Mouse (Mus musculus) kidney, embryonic 16.5 days (tissue): Measurements from ENCODE around the gene Ramp2. TPM values are rescaled to one million over a fixed set of nuclear protein-coding genes. Genes with fewer than 3 reads are reported as not detected.
A peak's percentile ranks its signal among the peaks of the same experiment; 100 is the strongest.

Experiments used
- ATAC-seq: fragments of 200-750 bp; cut with Nextera tagmentation; 2 replicates; pipeline ENCODE4 v1.8.0; 2017; ENCODE audit warnings: moderate TSS enrichment; ENCODE audit not compliant: low FRiP score, low TSS enrichment
- H3K27ac ChIP-seq: fragments of 300-500 bp; sonication (generic); 2 replicates; pipeline ENCODE4 v1.5.1; 2014; ENCODE audit warnings: low read length
- H3K27me3 ChIP-seq: fragments of 300-500 bp; sonication (generic); 2 replicates; pipeline ENCODE4 v1.6.1; 2014; ENCODE audit warnings: low read length, control low read depth, mixed read lengths; ENCODE audit not compliant: insufficient read depth
- H3K36me3 ChIP-seq: fragments of 300-500 bp; sonication (generic); 2 replicates; pipeline ENCODE4 v1.6.1; 2014; ENCODE audit warnings: low read length, control low read depth, mixed read lengths; ENCODE audit not compliant: insufficient read depth
- H3K4me1 ChIP-seq: fragments of 300-500 bp; sonication (generic); 2 replicates; pipeline ENCODE4 v1.6.1; 2014; ENCODE audit warnings: low read length, control low read depth, mixed read lengths; ENCODE audit not compliant: insufficient read depth
- H3K4me2 ChIP-seq: fragments of 300-500 bp; sonication (generic); replicated peaks from 2 replicates; pipeline ENCODE4 v1.6.1; 2014; ENCODE audit warnings: low read depth, low read length
- H3K4me3 ChIP-seq: fragments of 300-500 bp; sonication (generic); 2 replicates; pipeline ENCODE4 v1.5.1; 2014; ENCODE audit warnings: mild to moderate bottlenecking, low read length
- H3K9ac ChIP-seq: fragments of 300-500 bp; sonication (generic); replicated peaks from 2 replicates; pipeline ENCODE4 v1.6.1; 2014; ENCODE audit warnings: low read length
- H3K9me3 ChIP-seq: fragments of 300-500 bp; sonication (generic); 2 replicates; pipeline ENCODE4 v1.6.1; 2016; ENCODE audit warnings: low read length, control low read depth
- WGBS: fragments of 180-500 bp; shearing (Covaris S2); extraction: QIAGEN DNeasy Blood & Tissue Kit; methylation state at CpG from one replicate; pipeline ENCODE4 v1.1.7; 2014; 5-methylcytosine and 5-hydroxymethylcytosine counted together
- polyA plus RNA-seq: library from polyadenylated mRNA; unstranded; fragments of >200 nt; fragmentation: Nextera tagmentation; extraction: Ambion mirVana; gene quantifications from 2 replicates; pipeline ENCODE4 v1.2.1, GENCODE M21; 2015

The Ramp2 gene
- polyA plus RNA-seq, 1 experiment from 2014 or later = 246 TPM

DNA sequence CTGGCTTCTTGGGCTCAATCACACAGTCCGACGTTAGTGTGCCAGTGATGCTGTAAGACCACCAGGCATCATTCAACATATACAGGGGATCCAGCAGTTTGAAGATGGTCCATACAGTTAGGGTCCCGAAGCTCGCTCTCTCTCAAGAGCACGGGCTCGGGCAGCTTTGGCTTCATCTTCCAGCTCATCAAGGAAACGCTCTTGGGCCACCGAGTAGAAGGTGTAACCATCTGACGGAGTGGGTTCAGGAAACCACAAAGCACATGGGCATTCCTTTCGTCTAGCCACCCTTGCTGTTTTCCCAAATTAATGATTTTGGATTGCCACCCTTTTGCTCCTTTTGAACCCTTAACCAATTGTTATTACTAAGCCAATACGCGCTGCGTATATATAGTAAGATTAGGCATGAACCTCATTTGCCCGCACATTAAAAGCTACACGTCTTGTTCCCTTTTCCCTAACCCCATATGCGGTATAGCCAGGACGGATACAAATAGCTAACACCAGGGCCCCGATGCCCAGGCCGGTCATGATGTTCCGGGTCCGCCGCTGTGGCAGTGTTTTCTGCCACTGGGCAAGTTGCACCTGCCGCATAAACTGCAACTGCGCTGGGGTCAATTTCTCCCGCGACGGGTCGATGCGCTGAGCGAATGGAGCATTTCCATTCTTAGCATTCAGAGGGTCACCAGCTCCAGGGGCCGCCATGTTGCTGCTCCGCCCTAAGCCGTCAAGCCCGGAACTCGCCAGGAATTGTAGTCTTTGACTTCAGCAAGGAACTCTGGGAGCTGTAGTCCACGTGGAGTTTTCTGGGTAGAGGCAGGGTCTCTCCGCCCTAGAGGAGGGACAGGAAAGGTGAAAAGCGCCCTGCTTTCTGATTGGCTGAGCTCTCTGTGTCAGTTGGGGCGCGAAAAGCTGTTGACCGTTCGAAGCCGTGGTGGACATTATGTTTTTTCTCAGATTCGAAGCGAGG is 32.7 kb downstream of the Ramp2 start, which contains the start of the genes Cntd1 and Coa3:
Cntd1 (plus strand) TSS at position 790 of the 970 bp plus-strand sequence.
Coa3 (minus strand) TSS at position 892 of the 970 bp plus-strand sequence.
- H3K9me3 ChIP-seq = no peaks in the 10 kb centered on the region
- peaks cover 48% of the 10 kb centered on the region for H3K4me1 ChIP-seq
- H3K4me3 ChIP-seq = peak within 1 kb of the TSS; percentile 63
- peaks cover 7% of the 10 kb centered on the region for H3K36me3 ChIP-seq
- no peaks in the 10 kb centered on the region for H3K27me3 ChIP-seq
- 6% methylated on average over 45 of the region's 45 CpGs for WGBS
- peak within 1 kb of the TSS; percentile 85 for H3K27ac ChIP-seq
- H3K9ac ChIP-seq = peak within 1 kb of the TSS; percentile 70
- ATAC-seq = peak; percentile 93
- H3K4me2 ChIP-seq = peak within 1 kb of the TSS; percentile 81

DNA sequence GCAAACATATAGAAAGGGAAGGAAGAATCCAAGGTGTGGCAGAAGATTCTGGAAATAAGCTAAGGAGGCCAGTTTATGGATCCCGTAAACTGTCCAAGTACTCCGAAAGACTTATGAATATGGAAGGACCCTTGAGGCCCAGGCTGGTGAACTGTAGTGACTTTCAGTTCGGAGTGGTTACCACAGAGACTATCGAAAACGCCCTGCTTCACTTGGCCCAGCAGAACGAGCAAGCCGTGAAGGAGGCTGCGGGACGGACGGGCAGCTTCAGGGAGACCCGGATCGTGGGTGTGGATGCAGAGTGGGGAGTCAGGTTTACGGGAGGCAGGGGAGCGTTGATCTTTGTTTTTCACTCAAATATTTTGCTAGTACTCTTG is 33.4 kb downstream of the Ramp2 start:
- Histone ChIP-seq H3K27me3 (no peaks in the 10 kb centered on the region), H3K4me2 (peak overlapping the region; percentile 49), H3K9ac (peak overlapping the region; percentile 4; the same call in 1 of the 2 replicates), H3K36me3 (peaks cover 7% of the 10 kb centered on the region), H3K27ac (no peak overlapping the region), H3K9me3 (no peaks in the 10 kb centered on the region), H3K4me3 (peak overlapping the region; percentile 63), H3K4me1 (peaks cover 53% of the 10 kb centered on the region)
- no peak for ATAC-seq
- WGBS = 48% methylated on average over 14 of the region's 14 CpGs

DNA sequence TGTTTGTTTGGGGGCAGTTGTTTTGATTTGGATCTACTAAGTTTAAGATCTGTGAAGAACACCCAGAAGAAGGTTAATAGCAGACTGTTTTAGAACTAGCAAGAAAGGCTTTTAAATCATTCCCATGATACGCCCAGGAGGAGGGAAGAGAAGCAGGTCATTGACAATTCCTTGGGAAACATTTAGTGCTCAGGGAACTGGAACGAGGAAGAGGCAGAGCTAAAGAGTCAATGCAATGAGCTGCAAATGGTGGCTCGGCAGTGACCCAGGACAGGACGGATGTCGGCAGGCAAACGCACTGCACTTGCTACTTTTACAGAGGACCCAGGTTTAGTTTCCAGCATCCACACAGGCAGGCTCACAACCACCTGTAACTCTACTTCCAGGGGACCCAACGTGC is 35.0 kb downstream of the Ramp2 start:
- ATAC-seq = no peak
- no peak overlapping the region for H3K4me2 ChIP-seq
- H3K9ac ChIP-seq = no peak overlapping the region

DNA sequence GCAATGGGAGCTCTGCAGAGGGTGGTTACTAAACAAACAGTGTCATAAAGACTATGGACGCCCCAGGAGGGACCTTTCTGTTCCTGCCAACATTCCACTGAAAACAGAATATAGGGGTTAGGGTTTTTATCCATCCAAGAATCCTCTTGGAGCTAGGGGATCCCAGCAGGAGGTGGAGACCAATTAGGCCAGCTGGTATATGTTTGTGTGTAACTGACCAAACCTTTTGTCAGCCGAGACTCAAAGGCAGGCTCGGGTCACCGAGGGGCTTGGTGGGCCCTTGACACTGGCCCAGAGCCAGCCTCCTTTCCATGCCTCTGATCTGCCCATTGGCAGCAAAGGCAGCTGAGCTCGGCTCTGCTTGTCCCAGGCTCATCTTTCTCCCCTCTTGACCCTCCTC is 37.1 kb downstream of the Ramp2 start:
- no peak overlapping the region for H3K4me2 ChIP-seq
- H3K4me1 ChIP-seq = peaks cover 39% of the 10 kb centered on the region
- WGBS = 9% methylated on average over 5 of the region's 5 CpGs
- H3K4me3 ChIP-seq = no peak overlapping the region
- H3K9ac ChIP-seq = no peak overlapping the region
- no peaks in the 10 kb centered on the region for H3K27me3 ChIP-seq
- peak overlapping the region; percentile 59 for H3K27ac ChIP-seq
- H3K36me3 ChIP-seq = no peaks in the 10 kb centered on the region
- ATAC-seq = no peak
- no peaks in the 10 kb centered on the region for H3K9me3 ChIP-seq

More for the DNA sequence above, 35.0 kb downstream of the Ramp2 start:
- peak overlapping the region; percentile 46 for H3K27ac ChIP-seq
- peaks cover 7% of the 10 kb centered on the region for H3K36me3 ChIP-seq
- 15% methylated on average over 7 of the region's 7 CpGs for WGBS
- no peak overlapping the region for H3K4me3 ChIP-seq
- H3K4me1 ChIP-seq = peaks cover 60% of the 10 kb centered on the region
- H3K9me3 ChIP-seq = no peaks in the 10 kb centered on the region
- H3K27me3 ChIP-seq = no peaks in the 10 kb centered on the region

DNA sequence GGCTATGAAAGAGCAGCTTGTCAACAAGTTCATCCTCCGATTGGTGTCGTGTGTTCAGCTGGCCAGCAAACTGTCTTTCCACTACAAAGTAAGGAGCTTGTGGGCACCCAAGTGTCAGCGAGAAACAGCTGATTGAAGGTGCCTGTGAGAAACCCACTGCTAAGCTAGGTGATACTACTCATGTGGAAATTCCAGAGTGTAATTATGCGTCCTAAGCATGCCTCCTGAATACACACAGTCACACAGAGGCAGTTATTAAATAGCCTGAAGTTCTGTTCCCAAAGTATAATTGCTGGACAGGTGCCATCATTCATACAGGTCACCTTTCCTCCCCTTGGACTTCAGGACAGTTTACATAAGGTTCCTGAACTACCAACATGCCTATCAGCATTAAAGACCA is 38.0 kb downstream of the Ramp2 start:
- WGBS = 37% methylated on average over 4 of the region's 4 CpGs
- no peaks in the 10 kb centered on the region for H3K27me3 ChIP-seq
- H3K27ac ChIP-seq = peak overlapping the region; percentile 59

DNA sequence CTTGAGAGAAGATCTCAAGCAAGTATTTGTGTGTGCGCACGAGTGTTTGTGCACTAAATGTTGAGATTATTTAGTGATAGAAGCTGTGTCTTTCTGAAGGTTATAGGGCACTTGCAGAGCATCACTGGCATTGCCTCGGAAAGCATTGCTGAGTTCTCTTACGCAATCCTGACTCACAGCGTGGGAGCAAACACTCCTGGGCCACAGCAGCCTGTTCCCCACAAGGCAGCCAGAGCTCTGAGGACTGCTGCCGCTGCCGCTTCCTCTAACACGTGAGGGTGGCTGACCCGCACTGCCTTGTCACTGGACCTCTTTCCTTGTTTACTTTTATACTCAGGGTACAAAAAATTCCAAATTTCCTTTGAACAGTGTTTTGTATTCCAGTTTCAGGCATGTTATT is 41.5 kb downstream of the Ramp2 start:
- WGBS = 83% methylated on average over 9 of the region's 9 CpGs
- Histone ChIP-seq H3K27ac (no peak overlapping the region), H3K9ac (no peak overlapping the region), H3K27me3 (no peaks in the 10 kb centered on the region), H3K4me3 (no peak overlapping the region), H3K4me1 (peaks cover 19% of the 10 kb centered on the region), H3K4me2 (no peak overlapping the region), H3K9me3 (no peaks in the 10 kb centered on the region), H3K36me3 (peaks cover 32% of the 10 kb centered on the region)
- ATAC-seq = no peak

More for the DNA sequence above, 38.0 kb downstream of the Ramp2 start:
- Histone ChIP-seq H3K4me2 (no peak overlapping the region), H3K36me3 (0 out of 2 replicates have a peak, but pooled peaks cover 3% of the 10 kb centered on the region), H3K9ac (peak overlapping the region; percentile 32; the same call in 1 of the 2 replicates), H3K4me3 (no peak overlapping the region), H3K4me1 (peaks cover 36% of the 10 kb centered on the region), H3K9me3 (no peaks in the 10 kb centered on the region)
- no peak for ATAC-seq

DNA sequence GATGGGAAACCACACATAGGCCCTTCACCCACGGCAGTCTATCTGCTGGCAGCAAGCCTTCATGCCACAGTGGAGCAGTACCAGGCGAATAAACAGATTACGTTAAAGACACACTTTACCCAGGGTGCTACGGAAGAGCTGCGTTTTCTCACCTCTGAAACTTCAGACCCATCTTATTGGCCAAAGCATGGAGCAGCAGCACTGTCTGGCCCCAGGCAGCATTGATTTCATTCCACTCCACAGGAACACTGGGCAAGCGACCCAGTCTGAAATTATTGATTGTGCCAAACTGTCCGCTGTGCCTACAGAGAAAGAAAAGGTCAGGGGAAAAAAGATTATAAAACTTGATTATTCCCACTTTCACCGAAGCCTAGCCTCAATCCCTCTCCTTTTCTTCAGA is 45.4 kb downstream of the Ramp2 start:
- WGBS = 96% methylated on average over 8 of the region's 8 CpGs

DNA sequence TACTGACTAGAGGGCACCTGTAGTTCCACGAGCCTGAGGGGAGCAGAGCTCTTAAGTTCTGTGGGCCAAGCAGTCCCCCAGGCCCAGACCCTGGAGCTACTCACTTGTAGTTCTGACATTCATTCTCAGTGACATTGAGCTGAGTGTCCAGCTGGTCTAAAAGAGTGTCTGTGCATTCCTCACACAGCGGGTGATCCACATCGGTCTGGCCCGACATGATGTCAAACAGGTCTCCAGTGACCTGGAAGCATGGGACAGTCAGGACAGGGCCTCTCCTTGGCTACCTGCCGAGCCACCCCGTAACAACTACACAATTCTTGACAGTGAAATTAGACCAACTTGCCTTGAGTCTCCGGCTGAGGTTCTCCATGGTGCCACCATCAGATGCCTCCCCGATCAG is 49.4 kb downstream of the Ramp2 start:
- no peak overlapping the region for H3K4me2 ChIP-seq
- no peak overlapping the region for H3K27ac ChIP-seq
- ATAC-seq = no peak
- WGBS = 95% methylated on average over 8 of the region's 8 CpGs
- H3K27me3 ChIP-seq = no peaks in the 10 kb centered on the region
- H3K9me3 ChIP-seq = no peaks in the 10 kb centered on the region
- H3K9ac ChIP-seq = no peak overlapping the region
- H3K36me3 ChIP-seq = peaks cover 51% of the 10 kb centered on the region
- no peak overlapping the region for H3K4me3 ChIP-seq
- no peaks in the 10 kb centered on the region for H3K4me1 ChIP-seq

More for the DNA sequence above, 45.4 kb downstream of the Ramp2 start:
- Histone ChIP-seq H3K4me1 (no peaks in the 10 kb centered on the region), H3K27me3 (no peaks in the 10 kb centered on the region), H3K36me3 (peaks cover 54% of the 10 kb centered on the region), H3K9me3 (no peaks in the 10 kb centered on the region), H3K4me2 (no peak overlapping the region), H3K9ac (no peak overlapping the region), H3K27ac (no peak overlapping the region), H3K4me3 (no peak overlapping the region)
- ATAC-seq = no peak

DNA sequence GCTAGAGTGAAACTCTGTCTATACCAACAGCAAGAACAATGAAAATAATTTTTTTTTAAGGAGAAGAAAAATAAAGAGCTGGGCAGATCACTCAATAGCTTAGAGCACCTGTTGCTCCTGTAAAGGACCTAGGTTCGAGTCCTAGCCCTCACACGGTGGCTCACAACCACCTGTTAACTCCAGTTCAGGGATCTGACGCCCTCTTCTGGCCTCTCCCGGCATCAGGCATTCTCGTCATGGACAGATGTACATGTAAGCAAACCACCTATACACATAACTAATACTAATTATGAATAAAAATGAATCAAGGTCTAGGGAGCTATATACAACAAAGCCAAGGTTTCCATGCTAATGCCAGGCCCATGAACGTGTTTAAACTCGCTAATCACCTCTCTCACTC is 55.1 kb downstream of the Ramp2 start:
- ATAC-seq = no peak
- Histone ChIP-seq H3K9me3 (no peaks in the 10 kb centered on the region), H3K4me3 (peak overlapping the region; percentile 76), H3K27me3 (no peaks in the 10 kb centered on the region), H3K9ac (peak overlapping the region; percentile 82), H3K36me3 (peaks cover 12% of the 10 kb centered on the region; the same call in 1 of the 2 replicates), H3K27ac (no peak overlapping the region), H3K4me2 (peak overlapping the region; percentile 97), H3K4me1 (peaks cover 11% of the 10 kb centered on the region)
- 71% methylated on average over 7 of the region's 7 CpGs for WGBS
